Mouse (Mus musculus): ENCODE measurements around the gene Gja3. TPM values are rescaled to one million over a fixed set of nuclear protein-coding genes. Genes with fewer than 3 reads are reported as not detected.
"Not testable (repeated sequence)": the region's sequence is repeated elsewhere in the genome, so short reads cannot be mapped to it uniquely, and the experiment has no call there.

Gja3 gene
- polyA plus RNA-seq, 1 experiment = 1.0 TPM

GRCm38 (mm10) chr14:57082863-57083262 is 25.0 kb upstream of the Gja3 start:
- Histone ChIP-seq H3K4me1 (replicated peaks; ENCODE audit: control insufficient read depth, insufficient read depth, low read length) (0 out of 2 replicates have a peak, but pooled peaks cover 5% of the 10 kb centered on the region), H3K27me3 (ENCODE audit: control insufficient read depth, insufficient read depth, low read length) (no peaks in the 10 kb centered on the region), H3K36me3 (ENCODE audit: control insufficient read depth, insufficient read depth, low read length) (no peaks in the 10 kb centered on the region), H3K27ac (ENCODE audit: control insufficient read depth, insufficient read depth, low read length) (no peak overlapping the region), H3K4me3 (ENCODE audit: control insufficient read depth, insufficient read depth, low read length) (no peak overlapping the region)
- no peak for DNase-seq
- no peak for TF ChIP-seq POLR2A (IDR thresholded peaks at IDR 0.05; ENCODE audit: control insufficient read depth, extremely low read depth, insufficient read depth, low read length, poor library complexity)
- TF ChIP-seq CTCF (IDR thresholded peaks at IDR 0.05; ENCODE audit: borderline replicate concordance, control insufficient read depth, extremely low read depth, insufficient read depth, low read length, poor library complexity) = no peak
- WGBS = 97% methylated on average over 1 of the region's 1 CpGs

- no peaks in the 10 kb centered on the region for H3K36me3 ChIP-seq (ENCODE audit: control insufficient read depth, insufficient read depth, low read length)
- no peak overlapping the region for H3K27ac ChIP-seq (ENCODE audit: control insufficient read depth, insufficient read depth, low read length)
- WGBS = 92% methylated on average over 6 of the region's 6 CpGs
- H3K27me3 ChIP-seq (ENCODE audit: control insufficient read depth, insufficient read depth, low read length) = no peaks in the 10 kb centered on the region
- no peaks in the 10 kb centered on the region for H3K4me1 ChIP-seq (replicated peaks; ENCODE audit: control insufficient read depth, insufficient read depth, low read length)
- TF ChIP-seq CTCF (IDR thresholded peaks at IDR 0.05; ENCODE audit: borderline replicate concordance, control insufficient read depth, extremely low read depth, insufficient read depth, low read length, poor library complexity) (no peak), POLR2A (IDR thresholded peaks at IDR 0.05; ENCODE audit: control insufficient read depth, extremely low read depth, insufficient read depth, low read length, poor library complexity) (no peak)
- DNase-seq = no peak
- H3K4me3 ChIP-seq (ENCODE audit: control insufficient read depth, insufficient read depth, low read length) = no peak overlapping the region
Observed at GRCm38 (mm10) chr14:57075537-57075936, 17.6 kb upstream of the Gja3 start.

GRCm38 (mm10) chr14:57069906-57070305 is 12.0 kb upstream of the Gja3 start:
- peak; percentile 65 for DNase-seq
- not testable (repeated sequence) for H3K27me3 ChIP-seq (ENCODE audit: control insufficient read depth, insufficient read depth, low read length); H3K4me1 ChIP-seq (replicated peaks; ENCODE audit: control insufficient read depth, insufficient read depth, low read length); H3K27ac ChIP-seq (ENCODE audit: control insufficient read depth, insufficient read depth, low read length); H3K4me3 ChIP-seq (ENCODE audit: control insufficient read depth, insufficient read depth, low read length); H3K36me3 ChIP-seq (ENCODE audit: control insufficient read depth, insufficient read depth, low read length)
- WGBS = 2% methylated on average over 2 of the region's 2 CpGs

GRCm38 (mm10) chr14:57066053-57066452 is 8.2 kb upstream of the Gja3 start:
- TF ChIP-seq POLR2A (IDR thresholded peaks at IDR 0.05; ENCODE audit: control insufficient read depth, extremely low read depth, insufficient read depth, low read length, poor library complexity) = no peak
- TF ChIP-seq CTCF (IDR thresholded peaks at IDR 0.05; ENCODE audit: borderline replicate concordance, control insufficient read depth, extremely low read depth, insufficient read depth, low read length, poor library complexity) = no peak
- H3K27me3 ChIP-seq (ENCODE audit: control insufficient read depth, insufficient read depth, low read length) = no peaks in the 10 kb centered on the region
- no peaks in the 10 kb centered on the region for H3K36me3 ChIP-seq (ENCODE audit: control insufficient read depth, insufficient read depth, low read length)
- no peaks in the 10 kb centered on the region for H3K4me1 ChIP-seq (replicated peaks; ENCODE audit: control insufficient read depth, insufficient read depth, low read length)
- no peak for DNase-seq
- no peak overlapping the region for H3K4me3 ChIP-seq (ENCODE audit: control insufficient read depth, insufficient read depth, low read length)
- H3K27ac ChIP-seq (ENCODE audit: control insufficient read depth, insufficient read depth, low read length) = no peak overlapping the region

GRCm38 (mm10) chr14:57060052-57060451 is 2.2 kb upstream of the Gja3 start:
- not testable (repeated sequence) for H3K4me3 ChIP-seq (ENCODE audit: control insufficient read depth, insufficient read depth, low read length); H3K27ac ChIP-seq (ENCODE audit: control insufficient read depth, insufficient read depth, low read length); H3K4me1 ChIP-seq (replicated peaks; ENCODE audit: control insufficient read depth, insufficient read depth, low read length); H3K36me3 ChIP-seq (ENCODE audit: control insufficient read depth, insufficient read depth, low read length)
- peak; percentile 73 for DNase-seq
- peaks cover 10% of the 10 kb centered on the region for H3K27me3 ChIP-seq (ENCODE audit: control insufficient read depth, insufficient read depth, low read length)
- 0% methylated on average over 1 of the region's 1 CpGs for WGBS

- 12% methylated on average over 19 of the region's 19 CpGs for WGBS
- H3K27ac ChIP-seq (ENCODE audit: control insufficient read depth, insufficient read depth, low read length) = no peak overlapping the region
- DNase-seq = no peak
- peak overlapping the region; percentile 17; the same call in 1 of the 2 replicates for H3K4me3 ChIP-seq (ENCODE audit: control insufficient read depth, insufficient read depth, low read length)
- H3K36me3 ChIP-seq (ENCODE audit: control insufficient read depth, insufficient read depth, low read length) = no peaks in the 10 kb centered on the region
- peaks cover 2% of the 10 kb centered on the region; the same call in 1 of the 2 replicates for H3K4me1 ChIP-seq (replicated peaks; ENCODE audit: control insufficient read depth, insufficient read depth, low read length)
- H3K27me3 ChIP-seq (ENCODE audit: control insufficient read depth, insufficient read depth, low read length) = peaks cover 10% of the 10 kb centered on the region
- TF ChIP-seq CTCF (IDR thresholded peaks at IDR 0.05; ENCODE audit: borderline replicate concordance, control insufficient read depth, extremely low read depth, insufficient read depth, low read length, poor library complexity) (no peak), POLR2A (IDR thresholded peaks at IDR 0.05; ENCODE audit: control insufficient read depth, extremely low read depth, insufficient read depth, low read length, poor library complexity) (no peak)
Observed at GRCm38 (mm10) chr14:57057204-57057562, 717 bp downstream of the Gja3 start.

GRCm38 (mm10) chr14:57052713-57053112 is 5.2 kb downstream of the Gja3 start:
- TF ChIP-seq POLR2A (IDR thresholded peaks at IDR 0.05; ENCODE audit: control insufficient read depth, extremely low read depth, insufficient read depth, low read length, poor library complexity) (no peak), CTCF (IDR thresholded peaks at IDR 0.05; ENCODE audit: borderline replicate concordance, control insufficient read depth, extremely low read depth, insufficient read depth, low read length, poor library complexity) (no peak)
- Histone ChIP-seq H3K36me3 (ENCODE audit: control insufficient read depth, insufficient read depth, low read length) (no peaks in the 10 kb centered on the region), H3K27me3 (ENCODE audit: control insufficient read depth, insufficient read depth, low read length) (peaks cover 8% of the 10 kb centered on the region; the same call in 1 of the 2 replicates), H3K4me1 (replicated peaks; ENCODE audit: control insufficient read depth, insufficient read depth, low read length) (peaks cover under 1% of the 10 kb centered on the region; the same call in 1 of the 2 replicates), H3K4me3 (ENCODE audit: control insufficient read depth, insufficient read depth, low read length) (no peak overlapping the region), H3K27ac (ENCODE audit: control insufficient read depth, insufficient read depth, low read length) (no peak overlapping the region)
- WGBS = 71% methylated on average over 6 of the region's 6 CpGs
- DNase-seq = no peak

All from thymus, adult 2 months (tissue).